Mouse (Mus musculus): Measurements from ENCODE around the gene Hoxb5. TPM values are rescaled to one million over a fixed set of nuclear protein-coding genes. Genes with fewer than 3 reads are reported as not detected.

Hoxb5 gene
- polyA plus RNA-seq (2012; fragmentation: generic; extraction: Trizol) = not detected

DNA sequence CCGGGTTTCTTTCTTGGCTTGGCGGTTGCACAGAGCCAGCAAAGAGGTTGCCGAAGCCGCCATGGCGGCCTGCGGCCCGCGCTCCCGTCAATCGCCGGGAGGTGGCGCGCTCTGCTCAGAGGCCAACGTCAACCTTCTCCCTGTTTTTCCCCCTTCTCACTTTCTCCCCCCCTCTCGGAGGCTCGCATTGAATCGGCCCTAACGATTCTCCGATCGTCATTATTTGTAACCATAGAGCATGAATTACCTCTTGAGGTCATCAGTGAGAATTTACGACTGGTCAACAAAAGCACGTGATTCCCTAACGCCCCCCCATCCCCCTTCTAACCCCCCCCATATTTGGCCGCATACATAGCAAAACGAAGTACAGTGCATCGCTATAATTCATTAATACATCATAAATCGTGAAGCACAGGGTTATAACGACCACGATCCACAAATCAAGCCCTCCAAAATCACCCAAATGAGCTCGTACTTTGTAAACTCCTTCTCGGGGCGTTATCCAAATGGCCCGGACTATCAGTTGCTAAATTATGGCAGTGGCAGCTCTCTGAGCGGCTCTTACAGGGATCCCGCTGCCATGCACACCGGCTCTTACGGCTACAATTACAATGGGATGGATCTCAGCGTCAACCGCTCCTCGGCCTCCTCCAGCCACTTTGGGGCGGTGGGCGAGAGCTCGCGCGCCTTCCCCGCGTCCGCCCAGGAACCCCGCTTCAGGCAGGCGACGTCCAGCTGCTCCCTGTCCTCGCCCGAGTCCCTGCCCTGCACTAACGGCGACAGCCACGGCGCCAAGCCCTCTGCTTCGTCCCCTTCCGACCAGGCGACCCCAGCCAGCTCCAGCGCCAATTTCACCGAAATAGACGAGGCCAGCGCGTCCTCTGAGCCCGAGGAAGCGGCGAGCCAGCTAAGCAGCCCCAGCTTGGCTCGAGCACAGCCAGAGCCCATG lies at the start of gene Hoxb5:
Gene Hoxb5, plus strand, starts transcription at position 186 of the 949 bp plus-strand sequence.
- H3K79me2 ChIP-seq (ENCODE audit: control insufficient read depth, insufficient read depth) = no peaks in the 10 kb centered on the region
- H3K27me3 ChIP-seq (ENCODE audit: control insufficient read depth, insufficient read depth, insufficient read length) = peaks cover 80% of the 10 kb centered on the region
- no peak within 1 kb of the TSS for H3K4me3 ChIP-seq
- peak within 1 kb of the TSS; percentile 18 for H3K4me2 ChIP-seq (ENCODE audit: low read depth)
- no peak within 1 kb of the TSS for H3ac ChIP-seq (ENCODE audit: control insufficient read depth, insufficient read length)
- TF ChIP-seq POLR2A (IDR thresholded peaks at IDR 0.05; ENCODE audit: insufficient read length, low read depth) (no peak), USF1 (IDR thresholded peaks at IDR 0.05; ENCODE audit: low read depth) (no peak), CEBPB (IDR thresholded peaks at IDR 0.05; ENCODE audit: insufficient read depth, poor library complexity, severe bottlenecking) (no peak), MYOG (IDR thresholded peaks at IDR 0.05; ENCODE audit: control insufficient read depth in 1 of 3, insufficient read depth in 1 of 3, insufficient read length in 2 of 3, low read depth in 2 of 3) (no peak)
- no peaks in the 10 kb centered on the region for H3K36me3 ChIP-seq (ENCODE audit: control insufficient read depth, insufficient read depth)

DNA sequence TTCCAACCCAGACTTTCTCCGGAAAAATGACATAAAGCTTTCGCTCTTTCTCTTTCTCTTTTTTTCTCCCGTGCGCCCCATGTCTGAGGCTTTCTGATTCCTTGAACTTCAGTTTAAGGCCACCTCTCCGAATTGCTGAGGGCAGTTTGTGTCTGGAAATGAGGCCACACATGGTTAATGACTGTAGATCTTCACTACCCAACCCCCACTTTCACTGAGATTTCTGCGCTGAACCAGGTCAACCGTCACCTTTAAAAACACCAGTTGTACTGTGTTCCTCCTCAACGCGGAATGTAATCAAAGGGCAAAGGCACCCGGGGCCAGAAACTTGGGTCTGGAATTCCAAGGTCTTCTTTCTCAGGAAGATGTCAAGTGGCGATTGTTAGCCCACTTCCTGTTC lies 48.9 kb upstream of the Hoxb5 start:
- H3K4me2 ChIP-seq (ENCODE audit: low read depth) = no peak overlapping the region
- no peaks in the 10 kb centered on the region for H3K36me3 ChIP-seq (ENCODE audit: control insufficient read depth, insufficient read depth)
- H3K4me3 ChIP-seq = no peak overlapping the region
- H3K79me2 ChIP-seq (ENCODE audit: control insufficient read depth, insufficient read depth) = no peaks in the 10 kb centered on the region
- peaks cover 79% of the 10 kb centered on the region for H3K27me3 ChIP-seq (ENCODE audit: control insufficient read depth, insufficient read depth, insufficient read length)
- no peak overlapping the region for H3ac ChIP-seq (ENCODE audit: control insufficient read depth, insufficient read length)
- TF ChIP-seq CEBPB (IDR thresholded peaks at IDR 0.05; ENCODE audit: insufficient read depth, poor library complexity, severe bottlenecking) = no peak

DNA sequence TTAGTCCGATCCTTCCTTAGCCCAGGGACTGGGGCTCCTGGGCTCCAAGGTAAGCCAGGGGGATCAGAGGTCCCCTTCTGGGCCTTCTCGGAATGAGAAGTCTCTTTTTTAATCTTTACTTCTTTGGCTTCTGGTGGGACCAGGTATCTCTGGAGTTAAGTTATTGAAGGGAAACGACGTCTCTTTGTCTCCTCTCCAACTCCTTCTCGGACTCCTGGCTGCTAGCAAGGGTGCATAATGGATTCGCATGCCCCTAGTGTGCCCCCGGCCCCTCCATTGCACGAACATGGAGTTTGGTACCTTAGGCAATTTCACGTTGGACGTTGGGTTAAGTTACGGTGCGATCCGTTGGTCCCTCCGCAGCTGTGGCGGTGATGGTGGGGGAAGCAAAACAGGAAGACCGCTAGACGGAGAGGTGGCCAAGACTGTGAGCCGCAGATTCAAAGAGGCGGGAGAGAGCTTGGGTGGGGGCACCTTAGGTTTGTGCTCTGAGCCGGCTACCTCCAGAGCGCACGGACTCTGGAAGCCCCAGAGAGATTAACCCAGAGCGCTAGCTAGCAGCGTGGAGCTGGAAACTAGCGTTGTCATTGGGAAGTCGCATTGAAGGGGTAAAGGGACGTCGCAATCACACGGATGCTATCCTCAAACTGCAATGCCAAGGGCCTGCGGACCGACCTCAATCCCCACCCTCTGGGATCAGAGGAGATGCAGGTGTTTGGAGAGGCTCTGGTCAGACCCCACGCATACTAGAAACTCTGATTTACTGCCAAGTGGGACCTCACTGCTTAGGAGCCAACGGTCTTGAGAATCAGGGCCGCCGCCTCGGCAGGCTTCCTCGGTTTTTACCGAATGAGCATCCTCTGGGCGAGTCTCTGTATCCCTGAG lies 47.8 kb upstream of the Hoxb5 start:
- no peak overlapping the region for H3K4me3 ChIP-seq
- H3K36me3 ChIP-seq (ENCODE audit: control insufficient read depth, insufficient read depth) = no peaks in the 10 kb centered on the region
- H3K79me2 ChIP-seq (ENCODE audit: control insufficient read depth, insufficient read depth) = no peaks in the 10 kb centered on the region
- TF ChIP-seq MYOD1 (IDR thresholded peaks at IDR 0.05; ENCODE audit: control insufficient read depth in 1 of 3, insufficient read length in 2 of 3, low read depth in 2 of 3) (no peak), USF1 (IDR thresholded peaks at IDR 0.05; ENCODE audit: low read depth) (no peak), MYOG (IDR thresholded peaks at IDR 0.05; ENCODE audit: control insufficient read depth in 1 of 3, insufficient read depth in 1 of 3, insufficient read length in 2 of 3, low read depth in 2 of 3) (no peak), POLR2A (IDR thresholded peaks at IDR 0.05; ENCODE audit: insufficient read length, low read depth) (no peak), TCF3 (IDR thresholded peaks at IDR 0.05; ENCODE audit: insufficient read length, low read depth) (no peak), POLR2AphosphoS2 (IDR thresholded peaks at IDR 0.05; ENCODE audit: insufficient read length, low read depth) (no peak), E2F4 (IDR thresholded peaks at IDR 0.05; ENCODE audit: insufficient read depth) (no peak), MAX (IDR thresholded peaks at IDR 0.05; ENCODE audit: low read depth) (no peak), TCF12 (IDR thresholded peaks at IDR 0.05; ENCODE audit: insufficient read depth, poor library complexity, severe bottlenecking) (no peak), CEBPB (IDR thresholded peaks at IDR 0.05; ENCODE audit: insufficient read depth, poor library complexity, severe bottlenecking) (no peak), SRF (IDR thresholded peaks at IDR 0.05; ENCODE audit: control insufficient read depth, insufficient read length, low read depth) (no peak), REST (IDR thresholded peaks at IDR 0.05; ENCODE audit: insufficient read depth, insufficient read length) (no peak)
- no peak overlapping the region for H3K4me2 ChIP-seq (ENCODE audit: low read depth)
- H3ac ChIP-seq (ENCODE audit: control insufficient read depth, insufficient read length) = no peak overlapping the region
- H3K27me3 ChIP-seq (ENCODE audit: control insufficient read depth, insufficient read depth, insufficient read length) = peaks cover 72% of the 10 kb centered on the region

DNA sequence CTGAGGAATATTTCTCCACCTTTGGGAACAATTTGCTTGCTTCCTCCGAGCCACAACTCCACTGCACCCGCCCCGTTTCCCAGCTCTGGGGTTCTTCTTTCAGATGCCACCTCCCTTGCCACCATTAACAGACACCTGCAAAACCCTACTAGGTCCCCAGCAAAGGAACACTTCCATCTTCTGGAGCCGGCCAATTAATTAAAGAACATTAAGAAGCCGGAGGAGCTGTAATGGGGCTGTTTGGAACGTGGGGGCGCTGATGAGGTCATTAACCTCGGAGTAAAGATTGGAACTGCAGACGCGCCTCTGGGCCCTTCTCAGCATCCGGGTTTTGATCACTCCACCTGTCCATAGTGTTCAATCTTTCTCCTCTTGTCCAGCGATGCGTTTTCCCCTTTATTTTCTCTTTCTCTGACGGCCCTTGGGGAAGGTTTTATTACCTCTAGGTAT lies 47.1 kb upstream of the Hoxb5 start:
- Histone ChIP-seq H3ac (ENCODE audit: control insufficient read depth, insufficient read length) (no peak overlapping the region), H3K27me3 (ENCODE audit: control insufficient read depth, insufficient read depth, insufficient read length) (peaks cover 72% of the 10 kb centered on the region), H3K4me2 (ENCODE audit: low read depth) (no peak overlapping the region), H3K4me3 (no peak overlapping the region), H3K79me2 (ENCODE audit: control insufficient read depth, insufficient read depth) (no peaks in the 10 kb centered on the region), H3K36me3 (ENCODE audit: control insufficient read depth, insufficient read depth) (no peaks in the 10 kb centered on the region)
- TF ChIP-seq MYOD1 (IDR thresholded peaks at IDR 0.05; ENCODE audit: control insufficient read depth in 1 of 3, insufficient read length in 2 of 3, low read depth in 2 of 3) = no peak
- TF ChIP-seq CEBPB (IDR thresholded peaks at IDR 0.05; ENCODE audit: insufficient read depth, poor library complexity, severe bottlenecking) = no peak
- TF ChIP-seq SRF (IDR thresholded peaks at IDR 0.05; ENCODE audit: control insufficient read depth, insufficient read length, low read depth) = no peak
- TF ChIP-seq POLR2A (IDR thresholded peaks at IDR 0.05; ENCODE audit: insufficient read length, low read depth) = no peak
- no peak for TF ChIP-seq TCF3 (IDR thresholded peaks at IDR 0.05; ENCODE audit: insufficient read length, low read depth)
- no peak for TF ChIP-seq POLR2AphosphoS2 (IDR thresholded peaks at IDR 0.05; ENCODE audit: insufficient read length, low read depth)
- no peak for TF ChIP-seq E2F4 (IDR thresholded peaks at IDR 0.05; ENCODE audit: insufficient read depth)

DNA sequence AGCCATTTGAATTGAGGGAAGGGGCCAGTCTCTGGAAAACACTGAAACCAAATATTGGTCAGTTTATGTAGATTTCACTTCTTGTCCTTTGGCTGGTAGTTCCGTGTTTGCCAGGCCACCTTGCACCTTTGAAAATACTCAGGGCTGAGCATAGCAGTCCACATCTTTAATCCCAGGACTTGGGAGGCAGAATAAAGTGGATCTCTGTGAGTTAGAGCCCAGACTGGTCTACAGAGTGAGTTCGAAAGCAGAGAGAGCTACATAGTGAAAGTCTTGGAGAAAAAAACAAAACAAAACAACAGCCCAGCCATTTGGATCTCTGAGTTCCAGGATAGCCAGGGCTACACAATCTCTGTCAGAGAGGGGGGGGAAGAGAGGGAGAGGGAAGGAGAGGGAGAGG lies 46.0 kb upstream of the Hoxb5 start:
- no peaks in the 10 kb centered on the region for H3K36me3 ChIP-seq (ENCODE audit: control insufficient read depth, insufficient read depth)
- H3K4me3 ChIP-seq = no peak overlapping the region
- H3K79me2 ChIP-seq (ENCODE audit: control insufficient read depth, insufficient read depth) = no peaks in the 10 kb centered on the region
- H3K27me3 ChIP-seq (ENCODE audit: control insufficient read depth, insufficient read depth, insufficient read length) = peaks cover 69% of the 10 kb centered on the region
- no peak overlapping the region for H3ac ChIP-seq (ENCODE audit: control insufficient read depth, insufficient read length)
- no peak overlapping the region for H3K4me2 ChIP-seq (ENCODE audit: low read depth)
- TF ChIP-seq E2F4 (IDR thresholded peaks at IDR 0.05; ENCODE audit: insufficient read depth) (no peak), USF1 (IDR thresholded peaks at IDR 0.05; ENCODE audit: low read depth) (no peak), POLR2AphosphoS2 (IDR thresholded peaks at IDR 0.05; ENCODE audit: insufficient read length, low read depth) (no peak), REST (IDR thresholded peaks at IDR 0.05; ENCODE audit: insufficient read depth, insufficient read length) (no peak), POLR2A (IDR thresholded peaks at IDR 0.05; ENCODE audit: insufficient read length, low read depth) (no peak), SRF (IDR thresholded peaks at IDR 0.05; ENCODE audit: control insufficient read depth, insufficient read length, low read depth) (no peak), MYOG (IDR thresholded peaks at IDR 0.05; ENCODE audit: control insufficient read depth in 1 of 3, insufficient read depth in 1 of 3, insufficient read length in 2 of 3, low read depth in 2 of 3) (no peak), MYOD1 (IDR thresholded peaks at IDR 0.05; ENCODE audit: control insufficient read depth in 1 of 3, insufficient read length in 2 of 3, low read depth in 2 of 3) (no peak), TCF3 (IDR thresholded peaks at IDR 0.05; ENCODE audit: insufficient read length, low read depth) (no peak), CEBPB (IDR thresholded peaks at IDR 0.05; ENCODE audit: insufficient read depth, poor library complexity, severe bottlenecking) (no peak), TCF12 (IDR thresholded peaks at IDR 0.05; ENCODE audit: insufficient read depth, poor library complexity, severe bottlenecking) (no peak), MAX (IDR thresholded peaks at IDR 0.05; ENCODE audit: low read depth) (no peak)

Measured in myocyte (in vitro differentiated cells).